Mouse (Mus musculus) ES-E14 (cell line): ENCODE measurements around the gene Cdk5r2. TPM values are rescaled to one million over a fixed set of nuclear protein-coding genes. Genes with fewer than 3 reads are reported as not detected.

ENCODE experiments used
- DNase-seq: peaks from one replicate; pipeline ENCODE4 v3.0.0-alpha.2; 2013; ENCODE audit warnings: low read depth, low spot score
- H3K27ac ChIP-seq: 2 replicates; pipeline ENCODE4 v1.5.1; 2012; ENCODE audit warnings: low read depth, mild to moderate bottlenecking, low read length, moderate library complexity, mixed read lengths; ENCODE audit not compliant: poor library complexity, insufficient read depth, severe bottlenecking
- H3K36me3 ChIP-seq: 2 replicates; pipeline ENCODE4 v1.6.1; 2012; ENCODE audit warnings: mild to moderate bottlenecking, low read length, moderate library complexity, mixed read lengths; ENCODE audit not compliant: control insufficient read depth, poor library complexity, insufficient read depth, severe bottlenecking
- H3K4me1 ChIP-seq, 2 experiments: fragments of 150-350 bp in 1 of 2; sonication (generic) in 1 of 2; 2 replicates each; pipeline ENCODE4 v1.6.1; 2012; ENCODE audit warnings: low read length in 2 of 2, mild to moderate bottlenecking in 1 of 2, mixed read lengths in 1 of 2; ENCODE audit not compliant: control insufficient read depth in 2 of 2, insufficient read depth in 2 of 2, poor library complexity in 1 of 2
- H3K4me3 ChIP-seq, 2 experiments: fragments of 150-350 bp in 1 of 2; sonication (generic) in 1 of 2; 2 replicates each; pipeline ENCODE4 v1.5.1; 2012; ENCODE audit warnings: low read length in 2 of 2, low read depth in 1 of 2, mild to moderate bottlenecking in 1 of 2, mixed read lengths in 1 of 2; ENCODE audit not compliant: insufficient read depth in 1 of 2, poor library complexity in 1 of 2, severe bottlenecking in 1 of 2
- H3K9ac ChIP-seq: 2 replicates; pipeline ENCODE4 v1.6.1; 2012; ENCODE audit warnings: low read depth, mild to moderate bottlenecking, low read length, mixed read lengths; ENCODE audit not compliant: poor library complexity, insufficient read depth, severe bottlenecking
- H3K9me3 ChIP-seq: fragments of 150-350 bp; sonication (generic); 2 replicates; pipeline ENCODE4 v1.6.1; 2012; ENCODE audit warnings: low read depth, mild to moderate bottlenecking, low read length; ENCODE audit not compliant: control insufficient read depth, insufficient read depth
- CHD2 ChIP-seq: IDR thresholded peaks from 2 replicates; pipeline ENCODE4 v1.6.1; 2014; ENCODE audit warnings: mild to moderate bottlenecking, low read depth, low read length, inconsistent platforms
- HCFC1 ChIP-seq: IDR thresholded peaks from 2 replicates; pipeline ENCODE4 v1.6.1; 2012; ENCODE audit warnings: low read length, inconsistent platforms, borderline replicate concordance; ENCODE audit not compliant: insufficient read depth
- MAFK ChIP-seq: IDR thresholded peaks from 2 replicates; pipeline ENCODE4 v1.6.1; 2014; ENCODE audit warnings: mild to moderate bottlenecking, low read depth, low read length, inconsistent platforms; ENCODE audit not compliant: insufficient read depth
- ZC3H11A ChIP-seq: IDR thresholded peaks from 2 replicates; pipeline ENCODE4 v1.6.1; 2012; ENCODE audit warnings: low read depth, mild to moderate bottlenecking, inconsistent platforms, low read length, borderline replicate concordance
- ZNF384 ChIP-seq: IDR thresholded peaks from 2 replicates; pipeline ENCODE4 v1.6.1; 2012; ENCODE audit warnings: low read depth, low read length, inconsistent platforms
- in situ Hi-C, 2 experiments: fragments of 600-800 bp; cut with MboI; formaldehyde crosslinking; loops; one replicate each; pipeline ENCODE4 v1.15.1; 2025; ENCODE audit warnings: low sequenced_read_pairs in 2 of 2, inconsistent platforms in 1 of 2; ENCODE audit not compliant: unreplicated experiment in 2 of 2
- total RNA-seq: library from RNA; depleted of rRNA; stranded (reverse); fragments of 300-350 nt; gene quantifications from 2 replicates; pipeline ENCODE4 v1.2.3, GENCODE M21; 2012; rRNA removed

Cdk5r2 gene
- total RNA-seq, result 0.26 and 0.54 TPM in 2 replicates

GRCm38 (mm10) chr1:74854306-74855056 lies at the start of gene Cdk5r2:
TSS of gene Cdk5r2 (plus strand) at chr1:74854934.
- H3K27ac ChIP-seq, result no peak within 1 kb of the TSS
- H3K4me3 ChIP-seq, result peak within 1 kb of the TSS; percentile 73 to 75
- in situ Hi-C loops, result loop anchor here in 1 of 2 experiments (10.0 kb wide), 2 partner anchors 50 to 80 kb away; partner anchors contain the start of gene Wnt6
- peak within 1 kb of the TSS; percentile 47 for H3K9ac ChIP-seq
- H3K36me3 ChIP-seq, result no peaks in the 10 kb centered on the region
- DNase-seq, result peak; percentile 97
- TF ChIP-seq HCFC1 (no peak), CHD2 (peak; percentile 92)
- H3K4me1 ChIP-seq, result peaks cover 5 to 42% of the 10 kb centered on the region in 2 experiments; a peak in 3 of 4 replicates
- no peaks in the 10 kb centered on the region for H3K9me3 ChIP-seq

DNA sequence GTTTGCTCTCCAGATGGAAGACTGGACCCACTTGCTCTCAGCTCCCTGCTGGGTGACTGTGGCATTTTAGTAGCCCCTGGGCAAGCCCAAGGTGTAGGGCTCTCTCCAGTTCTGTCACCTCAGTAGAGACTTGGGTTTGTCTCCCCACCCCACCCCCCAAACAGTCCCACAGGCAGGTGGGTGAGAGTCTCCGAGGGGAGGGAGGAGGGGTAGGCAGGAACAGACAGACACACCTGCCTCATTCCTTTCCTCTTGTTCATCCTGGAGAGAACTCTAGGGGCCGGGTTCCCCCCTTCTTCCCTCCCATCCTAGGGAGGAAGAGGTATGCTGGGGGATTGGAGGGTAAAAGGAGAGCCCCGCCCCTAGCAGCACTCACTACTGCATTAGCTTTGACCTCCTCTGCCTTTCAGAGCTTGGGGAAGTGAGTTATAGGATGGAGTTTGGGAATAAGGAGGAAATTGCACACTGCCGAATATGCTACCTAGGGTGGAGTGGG lies 49.3 kb upstream of the Cdk5r2 start:
- Histone ChIP-seq H3K9me3 (no peaks in the 10 kb centered on the region), H3K9ac (no peak overlapping the region), H3K27ac (no peak overlapping the region), H3K4me3 (no peak overlapping the region), H3K4me1 (peaks cover 2 to 28% of the 10 kb centered on the region in 2 experiments; a peak in 2 of 4 replicates), H3K36me3 (no peaks in the 10 kb centered on the region)
- DNase-seq, result no peak
- in situ Hi-C loops, result loop anchor here in 1 of 2 experiments (10.0 kb wide), 1 partner anchor 49 kb away; the partner anchor contains the start of gene Cdk5r2
- no peak for TF ChIP-seq ZNF384
- no peak for TF ChIP-seq MAFK
- TF ChIP-seq ZC3H11A, result no peak
- TF ChIP-seq HCFC1, result no peak
- no peak for TF ChIP-seq CHD2

GRCm38 (mm10) chr1:74805843-74806242 lies 48.9 kb upstream of the Cdk5r2 start:
- in situ Hi-C loops, result loop anchor here in 1 of 2 experiments (10.0 kb wide), 1 partner anchor 49 kb away; the partner anchor contains the start of gene Cdk5r2
- Histone ChIP-seq H3K9me3 (no peaks in the 10 kb centered on the region), H3K27ac (no peak overlapping the region), H3K9ac (no peak overlapping the region), H3K4me1 (peaks cover 2 to 28% of the 10 kb centered on the region in 2 experiments; a peak in 2 of 4 replicates), H3K4me3 (no peak overlapping the region), H3K36me3 (no peaks in the 10 kb centered on the region)
- TF ChIP-seq ZC3H11A (no peak), HCFC1 (no peak), MAFK (no peak), ZNF384 (no peak)
- no peak for DNase-seq

- in situ Hi-C loops, result loop anchor here in 1 of 2 experiments (10.0 kb wide), 1 partner anchor 48 kb away; the partner anchor contains the start of gene Cdk5r2
- DNase-seq, result no peak
- H3K36me3 ChIP-seq, result no peaks in the 10 kb centered on the region
- TF ChIP-seq CHD2 (no peak), MAFK (no peak), HCFC1 (no peak), ZC3H11A (no peak), ZNF384 (no peak)
- H3K4me1 ChIP-seq, result peaks cover 2 to 28% of the 10 kb centered on the region in 2 experiments; a peak in 2 of 4 replicates
- H3K4me3 ChIP-seq, result peak overlapping the region; percentile 6 to 42
- no peak overlapping the region for H3K9ac ChIP-seq
- no peaks in the 10 kb centered on the region for H3K9me3 ChIP-seq
- no peak overlapping the region for H3K27ac ChIP-seq
Measured at GRCm38 (mm10) chr1:74806360-74807311, 48.1 kb upstream of the Cdk5r2 start.
